8 mouse cellular contexts compared by ENCODE assay signal in genomic region chr3:20986377-20986727, GRCm38 (mm10).
DNase-seq lines count a peak whose midpoint lies in the region; ATAC-seq and TF ChIP-seq lines count a peak whose summit lies in the region.

No protein-coding gene starts in this region.

- 0 out of 2 replicates have a peak overlapping the region, but pooled peaks have one; percentile 12 for H3K4me2 ChIP-seq in limb, embryonic 11.5 days (ENCODE audit: low read depth, severe bottlenecking)
- H3K4me2 ChIP-seq in forebrain, postnatal 0 days (ENCODE audit: low read depth): peak overlapping the region; percentile 3; the same call in 1 of the 2 replicates

- no peak overlapping the region for H3K4me3 ChIP-seq in limb, embryonic 11.5 days (ENCODE audit: low read depth, low read length)
- H3K4me3 ChIP-seq in limb, embryonic 10.5 days: no peak overlapping the region
- no peak overlapping the region for H3K4me3 ChIP-seq in forebrain, postnatal 0 days (ENCODE audit: low read depth, low read length)

- no peaks in the 10 kb centered on the region for H3K9me3 ChIP-seq in limb, embryonic 11.5 days (ENCODE audit: control insufficient read depth, low read length)
- H3K9me3 ChIP-seq in limb, embryonic 10.5 days (replicated peaks): no peaks in the 10 kb centered on the region
- H3K9me3 ChIP-seq in forebrain, postnatal 0 days (ENCODE audit: low read length): no peaks in the 10 kb centered on the region

- no peaks in the 10 kb centered on the region for H3K27me3 ChIP-seq in limb, embryonic 11.5 days (ENCODE audit: control insufficient read depth, insufficient read depth, low read length)
- H3K27me3 ChIP-seq in limb, embryonic 10.5 days (ENCODE audit: low read depth, poor library complexity, severe bottlenecking): no peaks in the 10 kb centered on the region
- no peaks in the 10 kb centered on the region for H3K27me3 ChIP-seq in forebrain, postnatal 0 days (ENCODE audit: insufficient read depth, low read length)

- H3K36me3 ChIP-seq in limb, embryonic 11.5 days (ENCODE audit: control insufficient read depth, insufficient read depth, low read length): no peaks in the 10 kb centered on the region
- no peaks in the 10 kb centered on the region for H3K36me3 ChIP-seq in limb, embryonic 10.5 days
- no peaks in the 10 kb centered on the region for H3K36me3 ChIP-seq in forebrain, postnatal 0 days (ENCODE audit: insufficient read depth)

- intact Hi-C loops in left cerebral cortex, postnatal 4 days (cut with DNase I): no loop called here

- ATAC-seq in limb, embryonic 11.5 days (ENCODE audit: insufficient number of reproducible peaks, low FRiP score, low TSS enrichment, low read depth): no peak
- peak; percentile 92 for ATAC-seq in forebrain, postnatal 0 days

- WGBS in limb, embryonic 11.5 days: 0% methylated on average over 1 of the region's 1 CpGs
- 10% methylated on average over 1 of the region's 1 CpGs for WGBS in limb, embryonic 10.5 days
- 6% methylated on average over 1 of the region's 1 CpGs for WGBS in forebrain, postnatal 0 days

- H3K27ac ChIP-seq in limb, embryonic 11.5 days (replicated peaks; ENCODE audit: low read depth, low read length): no peak overlapping the region
- no peak overlapping the region for H3K27ac ChIP-seq in limb, embryonic 10.5 days
- H3K27ac ChIP-seq in forebrain, postnatal 0 days (ENCODE audit: low read depth, low read length): peak overlapping the region; percentile 42; the same call in 1 of the 2 replicates

- peak; percentile 38 for TF ChIP-seq CTCF in forebrain, postnatal 0 days (IDR thresholded peaks at IDR 0.05; ENCODE audit: low read depth)

- DNase-seq in limb, embryonic 11.5 days (ENCODE audit: low spot score): peak; percentile 21
- DNase-seq in limb, embryonic 10.5 days (ENCODE audit: low spot score): no peak
- DNase-seq in forebrain, postnatal 0 days: peak; percentile 81
- peak; percentile 76 for DNase-seq in left cerebral cortex, postnatal 4 days
- peak; percentile 66 to 81 for DNase-seq in right cerebral cortex, postnatal 10 days (ENCODE audit: low spot score in 2 of 2)
- no peak for DNase-seq in spleen, postnatal 14 days (ENCODE audit: low spot score in 2 of 2)
- no peak for DNase-seq in testis, postnatal 14 days (ENCODE audit: low spot score)
- DNase-seq in kidney, adult 8-10 months: no peak

- H3K9ac ChIP-seq in limb, embryonic 11.5 days (ENCODE audit: low read length): no peak overlapping the region
- H3K9ac ChIP-seq in forebrain, postnatal 0 days: no peak overlapping the region

- peaks cover 3% of the 10 kb centered on the region; the same call in 1 of the 2 replicates for H3K4me1 ChIP-seq in limb, embryonic 11.5 days (ENCODE audit: control insufficient read depth, insufficient read depth, low read length)
- H3K4me1 ChIP-seq in limb, embryonic 10.5 days: peaks cover 21% of the 10 kb centered on the region
- peaks cover 17% of the 10 kb centered on the region; the same call in 1 of the 2 replicates for H3K4me1 ChIP-seq in forebrain, postnatal 0 days (ENCODE audit: insufficient read depth)

Comparison
In these comparisons a context has a peak if more than half of its experiments do, and no peak if none do; other contexts are left out.
1. DNase-seq: peak in limb, embryonic 11.5 days (single experiment), forebrain, postnatal 0 days (single experiment), left cerebral cortex, postnatal 4 days (single experiment) and right cerebral cortex, postnatal 10 days (2 of 2); none in limb, embryonic 10.5 days (single experiment), spleen, postnatal 14 days (0 of 2), testis, postnatal 14 days (single experiment) and kidney, adult 8-10 months (0 of 2).